In genomic region chr5:107986967-107987834, GRCm38 (mm10) we compare ENCODE assay signal across 8 mouse cellular contexts. TPM values are rescaled to one million over a fixed set of nuclear protein-coding genes. Genes with fewer than 3 reads are reported as not detected.
DNase-seq lines count a peak whose midpoint lies in the region; ATAC-seq and TF ChIP-seq lines count a peak whose summit lies in the region.

Gene Fam69a (minus strand): TSS chr5:107987085.

- DNase-seq in heart, postnatal 14 days = peak; percentile 89
- DNase-seq in layer of hippocampus, adult 8-10 months (ENCODE audit: low spot score in 2 of 2) = peak; percentile 44 to 74
- peak; percentile 96 for DNase-seq in lung, embryonic 14.5 days
- peak; percentile 89 for DNase-seq in testis, postnatal 14 days (ENCODE audit: low spot score)

- peak; percentile 94 for ATAC-seq in forebrain, embryonic 15.5 days (replicated peaks)
- peak; percentile 92 for ATAC-seq in lung, embryonic 14.5 days (ENCODE audit: insufficient read depth)
- ATAC-seq in neutrophil, adult 5-6 weeks (ENCODE audit: extremely low read depth, insufficient number of reproducible peaks, low FRiP score, poor library complexity, severe bottlenecking) = peak; percentile 53

- peak within 1 kb of the TSS; percentile 90 for H3K4me3 ChIP-seq in ES-Bruce4 (ENCODE audit: low read depth, low read length)
- H3K4me3 ChIP-seq in brown adipose tissue, adult 24 weeks (ENCODE audit: insufficient read depth, low read depth, low read length) = peak within 1 kb of the TSS; percentile 94
- H3K4me3 ChIP-seq in forebrain, embryonic 15.5 days = peak within 1 kb of the TSS; percentile 95
- peak within 1 kb of the TSS; percentile 77 for H3K4me3 ChIP-seq in lung, embryonic 14.5 days (ENCODE audit: low read depth, low read length)

- H3K27me3 ChIP-seq in ES-Bruce4 (ENCODE audit: control insufficient read depth, insufficient read depth, low read length, poor library complexity, severe bottlenecking) = no peaks in the 10 kb centered on the region
- no peaks in the 10 kb centered on the region for H3K27me3 ChIP-seq in forebrain, embryonic 15.5 days
- H3K27me3 ChIP-seq in lung, embryonic 14.5 days (ENCODE audit: insufficient read depth, low read length) = no peaks in the 10 kb centered on the region

- no peak within 1 kb of the TSS for H3K27ac ChIP-seq in ES-Bruce4 (ENCODE audit: insufficient read depth, low read length)
- H3K27ac ChIP-seq in brown adipose tissue, adult 24 weeks (replicated peaks; ENCODE audit: low read depth, low read length) = peak within 1 kb of the TSS; percentile 75
- H3K27ac ChIP-seq in forebrain, embryonic 15.5 days (replicated peaks) = peak within 1 kb of the TSS; percentile 97
- H3K27ac ChIP-seq in lung, embryonic 14.5 days (ENCODE audit: low read depth) = peak within 1 kb of the TSS; percentile 90

- no peak for TF ChIP-seq CTCF in ES-Bruce4 (IDR thresholded peaks at IDR 0.05; ENCODE audit: low read depth, low read length)
- no peak for TF ChIP-seq CTCF in lung, embryonic 14.5 days (IDR thresholded peaks at IDR 0.05; ENCODE audit: low read depth)

- peak; percentile 21 for TF ChIP-seq POLR2A in ES-Bruce4 (IDR thresholded peaks at IDR 0.05; ENCODE audit: insufficient read depth, low read length)

- intact Hi-C loops in heart, postnatal 14 days (cut with DNase I) = loop anchor here (2.0 to 5.0 kb wide), 4 partner anchors 14 to 145 kb away; partner anchors contain the start of genes Ccdc18 and Tmed5

- no peaks in the 10 kb centered on the region for H3K4me1 ChIP-seq in ES-Bruce4 (ENCODE audit: control insufficient read depth, insufficient read depth, low read length)
- H3K4me1 ChIP-seq in brown adipose tissue, adult 24 weeks (ENCODE audit: control insufficient read depth, insufficient read depth, insufficient read length, low read length) = peaks cover 8% of the 10 kb centered on the region
- H3K4me1 ChIP-seq in forebrain, embryonic 15.5 days = peaks cover 15% of the 10 kb centered on the region
- H3K4me1 ChIP-seq in lung, embryonic 14.5 days (ENCODE audit: insufficient read depth) = no peaks in the 10 kb centered on the region

- peak within 1 kb of the TSS; percentile 71 for H3K4me2 ChIP-seq in forebrain, embryonic 15.5 days (replicated peaks)
- peak within 1 kb of the TSS; percentile 84 for H3K4me2 ChIP-seq in lung, embryonic 14.5 days

- TF ChIP-seq EP300 in ES-Bruce4 (IDR thresholded peaks at IDR 0.05; ENCODE audit: insufficient read depth, low read depth, low read length) = no peak

- H3K9me3 ChIP-seq in ES-Bruce4 (replicated peaks; ENCODE audit: control insufficient read depth, insufficient read depth, low read length, poor library complexity, severe bottlenecking) = no peaks in the 10 kb centered on the region
- no peaks in the 10 kb centered on the region for H3K9me3 ChIP-seq in forebrain, embryonic 15.5 days
- H3K9me3 ChIP-seq in lung, embryonic 14.5 days (ENCODE audit: low read depth, low read length) = no peaks in the 10 kb centered on the region

- peak within 1 kb of the TSS; percentile 73 for H3K9ac ChIP-seq in ES-Bruce4 (ENCODE audit: low read depth, poor library complexity, severe bottlenecking)
- H3K9ac ChIP-seq in forebrain, embryonic 15.5 days (replicated peaks) = peak within 1 kb of the TSS; percentile 92
- H3K9ac ChIP-seq in lung, embryonic 14.5 days = peak within 1 kb of the TSS; percentile 77

- no peaks in the 10 kb centered on the region for H3K36me3 ChIP-seq in ES-Bruce4 (ENCODE audit: control insufficient read depth, insufficient read depth, low read length, poor library complexity, severe bottlenecking)
- H3K36me3 ChIP-seq in forebrain, embryonic 15.5 days = no peaks in the 10 kb centered on the region
- H3K36me3 ChIP-seq in lung, embryonic 14.5 days (ENCODE audit: insufficient read depth) = no peaks in the 10 kb centered on the region

- under 1% methylated on average over 89 of the region's 91 CpGs for WGBS in forebrain, embryonic 15.5 days
- WGBS in lung, embryonic 14.5 days = under 1% methylated on average over 61 of the region's 91 CpGs

RNA-seq across cellular contexts. Expression of gene Fam69a, which starts in this region (rescaled TPM):
- polyA plus RNA-seq in ES-Bruce4 (2011; ENCODE audit: insufficient read depth, insufficient read length, low read depth, missing spikeins) = 7.8 and 8.9 TPM in 2 replicates
- 22.9 and 25.1 TPM in 2 replicates for polyA plus RNA-seq in brown adipose tissue, adult 24 weeks (2012; ENCODE audit: insufficient read depth, insufficient read length, missing spikeins)
- 31.5 and 31.9 TPM in 2 replicates for polyA plus RNA-seq in forebrain, embryonic 15.5 days (2015; fragmentation: Nextera tagmentation; extraction: Ambion mirVana)
- 10 to 100 TPM in 1 of 2 experiments, 1 to 10 TPM in 1; 8.6 to 10.2 TPM for total RNA-seq in heart, postnatal 14 days (2021)
- 10 to 100 TPM; 32.3 to 39.6 (median 35.2) TPM for total RNA-seq in layer of hippocampus, adult 8-10 months (2022)
- 20.0 and 22.6 TPM in 2 replicates for polyA plus RNA-seq in lung, embryonic 14.5 days (2014; fragmentation: Nextera tagmentation; extraction: Ambion mirVana)
- 39.3 and 44.8 TPM in 2 replicates for total RNA-seq in neutrophil, adult 5-6 weeks (2017)
